Mouse (Mus musculus) brain, embryonic 14.5 days (tissue): ENCODE results near the gene Gpr161. TPM values are rescaled to one million over a fixed set of nuclear protein-coding genes. Genes with fewer than 3 reads are reported as not detected.

ENCODE experiments used
- DNase-seq: peaks from one replicate; pipeline ENCODE4 v3.0.0-alpha.2; 2011; ENCODE audit warnings: low read depth
- CTCF ChIP-seq: fragments of 200-500 bp; IDR thresholded peaks from 2 replicates; pipeline ENCODE4 v1.5.1; 2012; ENCODE audit warnings: inconsistent platforms, mild to moderate bottlenecking, moderate library complexity, borderline replicate concordance; ENCODE audit not compliant: insufficient read depth, insufficient read length; ENCODE audit errors: extremely low read depth
- POLR2A ChIP-seq: fragments of 200-500 bp; IDR thresholded peaks from 2 replicates; pipeline ENCODE4 v1.6.1; 2012; ENCODE audit warnings: mild to moderate bottlenecking, inconsistent platforms, borderline replicate concordance; ENCODE audit not compliant: poor library complexity, insufficient read depth, insufficient read length, severe bottlenecking; ENCODE audit errors: extremely low read depth
- polyA plus RNA-seq: library from polyadenylated mRNA; depleted of rRNA; stranded (reverse); fragments of >200 nt; gene quantifications from 2 replicates; pipeline ENCODE4 v1.2.3, GENCODE M21; 2012; rRNA removed

Gpr161 gene
- polyA plus RNA-seq: 38.2 and 45.0 TPM in 2 replicates

- no peak for DNase-seq
- no peak for TF ChIP-seq CTCF
- TF ChIP-seq POLR2A: no peak
Observed at GRCm38 (mm10) chr1:165295489-165295888, at the start of gene Gpr161. Gpr161 (plus strand) TSS chr1:165295789.

GRCm38 (mm10) chr1:165246587-165246986, 49.0 kb upstream of the Gpr161 start:
- TF ChIP-seq POLR2A (no peak), CTCF (no peak)
- no peak for DNase-seq

- TF ChIP-seq POLR2A: no peak
- no peak for TF ChIP-seq CTCF
- DNase-seq: no peak
Observed at GRCm38 (mm10) chr1:165247085-165247484, 48.5 kb upstream of the Gpr161 start.

- TF ChIP-seq POLR2A (no peak), CTCF (no peak)
- no peak for DNase-seq
Observed at GRCm38 (mm10) chr1:165247788-165248187, 47.8 kb upstream of the Gpr161 start.

- no peak for DNase-seq
- no peak for TF ChIP-seq POLR2A
- no peak for TF ChIP-seq CTCF
Observed at GRCm38 (mm10) chr1:165248842-165249241, 46.7 kb upstream of the Gpr161 start.

- TF ChIP-seq POLR2A (no peak), CTCF (no peak)
Observed at GRCm38 (mm10) chr1:165250546-165250945, 45.0 kb upstream of the Gpr161 start.

GRCm38 (mm10) chr1:165252027-165252671, 43.4 kb upstream of the Gpr161 start:
- TF ChIP-seq POLR2A (no peak), CTCF (peak; percentile 77)
- peak; percentile 60 for DNase-seq

More at GRCm38 (mm10) chr1:165250546-165250945, 45.0 kb upstream of the Gpr161 start:
- no peak for DNase-seq

- TF ChIP-seq POLR2A: no peak
- no peak for DNase-seq
Observed at GRCm38 (mm10) chr1:165274946-165275345, 20.6 kb upstream of the Gpr161 start.

GRCm38 (mm10) chr1:165280741-165281140, 14.8 kb upstream of the Gpr161 start:
- TF ChIP-seq POLR2A: no peak
- TF ChIP-seq CTCF: no peak
- peak; percentile 54 for DNase-seq

GRCm38 (mm10) chr1:165281351-165282221, 14.0 kb upstream of the Gpr161 start:
- peak; percentile 82 for DNase-seq
- TF ChIP-seq CTCF (no peak), POLR2A (peak; percentile 47; the same call in 1 of the 2 replicates)

GRCm38 (mm10) chr1:165282222-165282966, 13.2 kb upstream of the Gpr161 start:
- TF ChIP-seq POLR2A (no peak), CTCF (no peak; the same call in 1 of the 2 replicates)
- peak; percentile 52 for DNase-seq

GRCm38 (mm10) chr1:165282967-165283345, 12.6 kb upstream of the Gpr161 start:
- no peak for DNase-seq
- TF ChIP-seq CTCF: no peak
- no peak for TF ChIP-seq POLR2A
